Mouse (Mus musculus): ENCODE measurements around the gene Tent5b.

Gene Tent5b

GRCm38 (mm10) chr4:133471135-133471821, 8.7 kb upstream of the Tent5b start:
- in situ Hi-C loops (cut with MboI): no loop called here

DNA sequence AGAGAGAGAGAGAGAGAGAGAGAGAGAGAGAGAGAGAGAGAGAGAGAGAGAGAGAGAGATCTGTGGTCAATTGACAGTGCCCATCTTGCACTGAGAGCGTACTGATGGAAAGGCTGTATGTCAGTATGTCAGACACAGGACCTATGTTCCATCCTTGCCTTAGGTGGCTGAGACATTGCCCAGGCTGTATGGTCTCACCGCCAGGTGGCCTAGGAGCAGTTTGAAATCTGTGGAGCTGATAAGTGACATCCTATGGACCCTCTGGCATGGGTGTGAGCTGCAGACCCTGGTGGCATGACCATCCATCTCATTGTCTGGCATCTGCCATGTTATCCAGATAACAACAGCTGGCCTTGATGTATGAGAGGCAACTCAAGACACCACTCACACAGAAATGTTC, 6.1 kb upstream of the Tent5b start:
- in situ Hi-C loops (cut with MboI): no loop called here

- in situ Hi-C loops (cut with MboI): no loop called here
Observed at GRCm38 (mm10) chr4:133480185-133480537, 229 bp downstream of the Tent5b start.

- in situ Hi-C loops (cut with MboI): no loop called here
Observed at GRCm38 (mm10) chr4:133480754-133481153, 822 bp downstream of the Tent5b start.

DNA sequence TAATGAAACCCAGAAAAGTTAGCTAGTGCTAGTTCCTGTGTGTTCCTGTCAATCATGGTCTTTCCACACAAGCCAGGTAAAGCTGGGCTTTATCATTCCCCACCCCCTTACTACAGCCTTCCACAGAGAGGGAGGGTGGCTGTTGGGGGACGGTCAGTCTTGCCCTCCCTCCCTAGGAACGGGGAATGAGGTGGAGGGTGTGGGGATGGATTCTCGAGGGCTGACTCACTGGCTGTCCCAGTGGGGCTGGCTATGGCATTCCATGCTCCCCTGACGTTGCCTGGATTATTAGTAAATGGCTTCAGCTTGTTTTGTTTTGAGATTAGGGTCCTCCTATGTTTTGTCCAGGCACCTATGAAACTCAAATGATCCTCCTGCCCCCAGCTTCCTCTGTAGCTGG, 1.6 kb downstream of the Tent5b start:
- in situ Hi-C loops (cut with MboI): no loop called here

GRCm38 (mm10) chr4:133482479-133482878, 2.5 kb downstream of the Tent5b start:
- in situ Hi-C loops (cut with MboI): no loop called here

- in situ Hi-C loops (cut with MboI): no loop called here
Observed at GRCm38 (mm10) chr4:133484266-133485025, 4.5 kb downstream of the Tent5b start.

DNA sequence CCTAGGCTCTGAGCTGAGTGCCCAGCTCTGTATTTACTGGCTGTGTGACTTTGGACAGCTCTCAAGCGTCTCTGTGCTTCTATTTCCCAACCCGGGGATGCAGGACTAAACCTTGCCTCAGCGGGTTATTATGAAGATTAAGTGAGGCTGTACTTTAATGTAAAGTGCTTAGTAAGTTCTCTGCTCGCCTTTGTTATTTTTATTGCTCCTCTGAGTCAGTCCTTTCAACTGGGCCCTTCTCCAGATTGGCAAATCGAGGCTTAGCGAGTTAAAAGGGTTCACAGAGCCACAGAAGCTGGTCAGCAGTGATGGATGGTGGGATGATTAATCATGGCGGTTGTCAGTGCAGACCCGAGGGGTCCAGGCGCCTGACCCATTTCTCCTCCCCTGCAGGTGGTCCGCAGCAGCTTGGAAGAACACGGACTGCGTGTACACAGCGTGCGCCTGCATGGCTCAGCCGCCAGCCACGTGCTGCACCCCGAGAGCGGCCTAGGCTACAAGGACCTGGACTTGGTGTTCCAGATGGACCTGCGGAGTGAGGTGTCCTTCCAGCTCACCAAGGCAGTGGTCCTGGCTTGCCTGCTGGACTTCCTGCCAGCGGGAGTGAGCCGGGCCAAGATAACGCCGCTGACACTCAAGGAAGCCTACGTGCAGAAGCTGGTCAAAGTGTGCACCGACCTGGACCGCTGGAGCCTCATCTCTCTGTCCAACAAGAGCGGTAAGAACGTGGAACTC, 5.9 kb downstream of the Tent5b start:
- in situ Hi-C loops (cut with MboI): no loop called here

DNA sequence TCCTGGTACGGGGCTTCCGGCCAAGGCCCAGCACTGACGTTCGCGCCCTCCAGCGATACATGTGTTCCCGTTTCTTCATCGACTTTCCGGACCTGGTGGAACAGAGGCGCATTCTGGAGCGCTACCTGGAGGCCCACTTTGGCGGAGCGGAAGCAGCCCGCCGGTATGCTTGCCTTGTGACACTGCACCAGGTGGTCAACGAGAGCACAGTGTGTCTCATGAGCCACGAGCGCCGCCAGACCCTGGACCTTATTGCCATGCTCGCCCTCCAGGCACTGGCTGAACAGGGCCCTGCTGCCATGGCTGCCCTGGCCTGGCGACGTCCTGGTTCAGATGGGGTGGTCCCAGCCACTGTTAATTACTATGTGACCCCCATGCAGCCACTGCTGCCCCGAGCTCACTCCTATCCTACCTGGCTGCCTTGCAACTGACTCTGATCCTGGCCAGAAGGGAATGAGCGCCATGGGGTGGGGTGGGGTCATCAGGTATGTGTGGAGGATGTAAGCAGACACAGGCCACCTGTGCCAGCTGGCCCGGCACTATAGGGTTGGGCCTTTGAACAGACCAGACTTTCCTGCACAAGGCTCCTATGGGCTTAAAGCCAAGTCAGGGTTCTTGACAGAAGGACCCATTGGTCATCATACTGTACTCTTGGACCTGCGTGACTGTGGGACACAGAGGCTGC, 6.9 kb downstream of the Tent5b start:
- in situ Hi-C loops (cut with MboI): no loop called here

GRCm38 (mm10) chr4:133488619-133489392, 8.9 kb downstream of the Tent5b start:
- in situ Hi-C loops (cut with MboI): no loop called here

GRCm38 (mm10) chr4:133489489-133490245, 9.7 kb downstream of the Tent5b start:
- in situ Hi-C loops (cut with MboI): no loop called here

- in situ Hi-C loops (cut with MboI): no loop called here
Observed at GRCm38 (mm10) chr4:133491800-133492199, 11.9 kb downstream of the Tent5b start.

DNA sequence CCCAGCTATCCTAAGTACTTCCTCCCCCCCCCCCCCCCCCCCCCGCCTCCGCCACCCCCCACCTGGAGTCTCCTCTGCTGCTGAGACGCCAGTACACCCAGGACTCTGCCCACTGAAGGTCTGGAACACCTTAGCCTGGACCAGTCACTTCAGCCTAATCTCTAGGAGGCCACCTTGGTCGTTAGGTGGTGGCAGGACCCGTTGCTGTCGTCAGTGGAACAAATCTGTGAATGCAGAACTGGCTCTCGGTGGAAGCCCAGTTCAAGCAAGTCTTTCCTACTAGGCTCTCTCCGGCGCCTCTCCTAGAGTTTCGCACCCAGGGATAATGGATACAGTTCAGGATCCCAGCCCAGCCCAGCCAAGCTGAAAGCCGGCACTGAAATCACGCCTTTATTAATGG, 14.0 kb downstream of the Tent5b start:
- in situ Hi-C loops (cut with MboI): no loop called here

DNA sequence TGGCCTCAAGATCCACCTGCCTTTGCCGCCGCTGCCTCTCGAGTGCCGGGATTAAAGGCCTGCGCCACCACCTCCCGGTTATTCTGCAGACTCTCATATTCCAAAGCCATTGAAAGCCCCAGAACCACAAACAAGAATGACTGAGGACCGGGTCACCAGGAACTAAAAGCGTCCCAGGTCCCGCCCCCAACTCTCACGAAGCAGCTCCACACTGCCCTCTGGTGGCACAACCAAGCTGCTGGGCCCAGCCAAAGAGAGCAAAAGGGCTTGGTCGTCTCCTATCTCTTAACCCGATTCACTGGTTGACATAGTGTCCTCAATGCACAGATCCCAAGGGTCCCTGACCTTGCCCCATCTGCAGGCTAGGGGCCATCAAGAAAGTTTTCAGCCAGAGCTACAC, 14.5 kb downstream of the Tent5b start:
- in situ Hi-C loops (cut with MboI): no loop called here

- in situ Hi-C loops (cut with MboI): no loop called here
Observed at GRCm38 (mm10) chr4:133494867-133495266, 14.9 kb downstream of the Tent5b start.

DNA sequence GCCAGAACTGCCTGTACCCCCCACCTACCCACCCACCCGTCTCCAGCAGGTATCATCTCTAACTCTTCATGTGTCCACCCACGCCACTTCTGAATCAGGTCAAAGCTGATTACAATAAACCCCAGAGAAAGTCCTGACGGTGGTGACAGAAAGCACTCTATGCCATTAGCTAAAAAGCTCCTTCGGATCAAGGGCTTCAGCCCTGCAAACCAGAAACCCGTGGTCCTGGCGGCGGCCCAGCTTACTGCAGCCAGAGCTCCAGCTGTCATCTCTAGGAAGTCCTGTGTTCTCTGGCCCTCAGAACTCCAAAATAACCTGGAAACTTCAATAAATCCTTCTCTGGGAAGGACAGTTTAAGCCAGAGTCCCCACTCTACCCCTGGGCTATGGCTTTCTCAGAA, 15.8 kb downstream of the Tent5b start:
- in situ Hi-C loops (cut with MboI): no loop called here

DNA sequence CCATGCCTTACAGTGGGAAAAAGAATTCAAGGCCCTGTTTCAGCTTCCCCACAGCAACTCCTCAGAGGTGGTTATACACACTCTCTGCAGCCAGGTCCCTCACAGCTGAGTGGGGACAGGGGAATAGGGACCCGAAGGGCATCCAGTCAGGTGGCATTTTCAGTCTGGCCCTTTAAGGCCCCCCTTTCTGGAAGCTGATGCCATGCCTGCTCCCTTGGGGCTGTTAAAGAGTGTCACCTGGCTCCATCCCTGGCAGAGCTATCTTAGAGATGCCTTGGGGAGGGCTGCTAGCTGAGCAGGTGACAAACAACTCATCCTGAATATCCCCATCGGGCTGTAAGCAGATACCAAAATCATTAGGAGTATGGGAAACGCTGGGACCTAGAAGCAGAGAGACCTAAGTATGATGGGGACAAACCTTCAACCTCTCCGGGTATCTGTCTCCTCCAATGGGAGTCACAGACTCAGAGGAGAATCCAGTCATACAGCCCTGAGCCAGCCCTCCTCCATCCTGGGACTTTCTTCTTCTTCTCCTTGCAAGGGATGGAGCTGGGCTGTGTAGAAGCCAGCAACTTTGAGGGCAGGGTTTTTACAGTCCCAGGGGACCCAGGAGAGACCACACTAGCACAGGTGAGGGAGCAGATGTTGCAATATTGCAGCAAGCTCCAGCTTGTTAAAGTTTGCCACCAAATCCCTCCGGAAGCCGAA, 17.0 kb downstream of the Tent5b start:
- in situ Hi-C loops (cut with MboI): no loop called here

DNA sequence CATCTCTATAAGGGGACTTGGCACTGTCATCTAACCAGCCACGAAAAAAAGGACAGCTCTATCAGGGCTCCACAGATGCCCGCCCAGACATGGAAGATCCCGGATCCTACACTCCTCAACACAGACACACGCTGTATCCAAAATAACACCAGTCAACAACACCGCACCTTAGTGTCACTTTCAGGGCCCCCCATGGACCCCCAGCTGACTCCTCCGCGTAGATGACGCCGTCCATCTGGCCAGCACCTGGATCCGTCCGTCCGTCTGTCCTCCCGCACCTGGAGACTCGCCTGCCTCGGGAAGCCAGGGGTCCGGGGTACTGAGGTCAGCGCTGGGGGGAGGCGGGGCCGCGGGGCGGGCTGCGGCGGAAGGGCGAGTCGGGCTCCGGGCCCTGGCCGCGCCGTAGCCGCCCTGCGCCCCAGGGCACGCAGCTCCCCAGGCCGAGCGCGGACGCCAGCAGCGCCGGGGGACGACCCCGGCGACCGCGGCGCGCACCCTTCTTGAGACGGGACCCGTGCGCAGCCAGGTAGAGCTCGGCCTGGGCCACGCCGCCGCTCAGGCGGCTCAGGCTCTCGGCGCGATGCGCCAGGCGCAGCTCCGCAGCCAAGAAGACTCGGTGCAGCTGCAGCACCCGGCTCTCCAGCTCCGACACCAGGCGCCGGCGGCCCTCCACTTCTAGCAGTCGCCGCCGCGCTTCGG, 17.7 kb downstream of the Tent5b start:
- in situ Hi-C loops (cut with MboI): no loop called here

- in situ Hi-C loops (cut with MboI): no loop called here
Observed at GRCm38 (mm10) chr4:133498160-133498724, 18.3 kb downstream of the Tent5b start, which contains the start of gene Trnp1. TSS of gene Trnp1 (minus strand) at chr4:133498550.
